Mouse (Mus musculus) gastrocnemius, adult 2 months (tissue): Measurements from ENCODE around the gene Tex37. TPM values are rescaled to one million over a fixed set of nuclear protein-coding genes. Genes with fewer than 3 reads are reported as not detected.

Experiments
- DNase-seq: peaks from one replicate; pipeline ENCODE4 v3.0.0; 2022
- H3K27ac ChIP-seq: fragments of 200-600 bp; 2 replicates; pipeline ENCODE4 v1.8.1; 2022; ENCODE audit warnings: mild to moderate bottlenecking
- H3K4me3 ChIP-seq: fragments of 200-600 bp; 2 replicates; pipeline ENCODE4 v1.8.1; 2022; ENCODE audit warnings: mild to moderate bottlenecking, moderate library complexity
- CTCF ChIP-seq: fragments of 200-600 bp; IDR thresholded peaks from 2 replicates; pipeline ENCODE4 v1.8.1; 2022; ENCODE audit warnings: antibody characterized with exemption, mild to moderate bottlenecking, moderate library complexity
- intact Hi-C: fragments of 180-260 bp; cut with DNase I; formaldehyde crosslinking; loops from one replicate; pipeline ENCODE4 v1.15.1; 2025
- total RNA-seq, 2 experiments: library from RNA; stranded (reverse); gene quantifications; 2 replicates each; pipeline ENCODE4 v1.2.3; 2021

The Tex37 gene
- total RNA-seq, 2 experiments from 2014 or later, result not detected

DNA sequence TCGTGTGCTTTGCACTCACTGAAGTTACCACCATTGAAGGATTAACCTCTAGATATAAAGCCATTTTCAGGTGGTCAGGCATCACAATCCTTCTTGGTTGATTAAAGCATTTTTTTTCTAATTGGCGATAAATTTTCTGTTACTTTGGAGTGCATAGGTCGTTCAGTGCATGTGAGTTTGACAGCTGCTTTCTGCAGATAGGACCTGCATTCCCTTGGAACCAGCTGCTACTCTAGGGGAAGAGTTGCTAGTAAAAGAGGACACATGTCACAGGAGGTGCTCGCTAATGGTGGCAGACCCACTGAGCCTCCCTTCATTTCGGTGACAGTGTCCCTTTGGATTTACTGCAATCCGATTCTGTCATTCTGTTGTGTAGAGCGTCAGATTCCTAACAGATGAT lies 46.2 kb downstream of the Tex37 start:
- intact Hi-C loops, result no loop called here
- no peak overlapping the region for H3K4me3 ChIP-seq
- no peak for DNase-seq
- TF ChIP-seq CTCF, result no peak
- H3K27ac ChIP-seq, result no peak overlapping the region

DNA sequence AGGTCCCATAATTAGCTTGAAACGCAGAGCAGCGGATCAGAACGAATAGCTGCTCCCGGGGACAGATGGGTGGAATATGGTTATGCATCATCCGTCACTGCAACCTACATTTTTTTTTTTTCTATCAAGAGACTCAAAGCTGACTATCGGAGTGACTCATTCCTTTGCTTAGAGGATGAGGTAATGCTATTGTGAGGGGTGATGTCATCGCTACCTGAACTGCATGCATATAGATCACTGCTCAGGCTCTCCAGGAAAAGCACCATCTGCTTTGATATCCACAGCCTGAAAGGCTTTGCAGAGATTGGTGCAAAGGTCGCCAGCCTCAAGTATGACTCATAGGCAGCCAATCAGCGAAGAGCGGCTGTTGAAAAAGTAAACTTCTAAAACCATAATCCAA lies 46.6 kb downstream of the Tex37 start:
- no peak overlapping the region for H3K27ac ChIP-seq
- DNase-seq, result no peak

GRCm38 (mm10) chr6:70871511-70871980 lies 47.2 kb downstream of the Tex37 start:
- Histone ChIP-seq H3K27ac (no peak overlapping the region), H3K4me3 (no peak overlapping the region)
- intact Hi-C loops, result no loop called here
- DNase-seq, result no peak
- TF ChIP-seq CTCF, result no peak

More for the DNA sequence above, 46.6 kb downstream of the Tex37 start:
- intact Hi-C loops, result no loop called here
- TF ChIP-seq CTCF, result no peak
- no peak overlapping the region for H3K4me3 ChIP-seq

DNA sequence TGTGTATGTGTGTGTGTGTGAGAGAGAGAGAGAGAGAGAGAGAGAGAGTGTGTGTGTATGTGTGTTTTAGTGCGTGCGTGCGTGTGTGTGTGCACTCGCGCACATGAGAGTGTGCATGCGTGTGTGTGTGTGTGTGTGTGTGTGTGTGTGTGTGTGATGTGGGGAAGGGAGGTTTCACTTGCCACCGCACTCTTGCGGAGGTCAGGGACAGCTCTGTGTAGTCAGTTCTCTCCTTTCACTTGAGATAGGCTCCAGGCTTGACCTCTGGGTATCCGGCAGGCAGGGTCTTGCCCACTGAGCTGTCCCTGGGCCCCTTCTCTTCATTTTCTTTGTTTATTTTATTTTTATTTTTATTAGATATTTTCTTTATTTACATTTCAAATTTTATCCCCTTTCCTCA lies 51.4 kb downstream of the Tex37 start:
- no peak for DNase-seq
- Histone ChIP-seq H3K4me3 (no peak overlapping the region), H3K27ac (no peak overlapping the region)
- no peak for TF ChIP-seq CTCF
- intact Hi-C loops, result no loop called here

DNA sequence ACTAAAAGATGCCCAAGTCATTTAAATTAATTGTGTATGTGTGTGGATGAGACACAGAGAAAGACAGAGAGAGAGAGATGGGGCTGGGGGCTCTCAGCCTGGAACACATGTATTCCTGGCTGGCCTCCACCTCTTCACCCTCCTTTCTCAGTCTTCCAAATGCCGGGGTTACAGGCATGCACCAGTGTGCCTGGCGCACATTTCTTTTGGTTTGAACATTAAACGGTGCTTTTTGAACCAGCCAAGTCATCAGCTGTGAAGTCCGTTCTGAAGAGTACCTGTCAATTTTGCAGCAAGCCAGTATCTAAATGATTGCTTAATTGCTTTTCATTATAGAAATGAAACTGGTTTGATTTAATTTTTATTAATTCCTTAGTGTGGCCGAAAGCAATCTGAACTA lies 52.0 kb downstream of the Tex37 start:
- intact Hi-C loops, result no loop called here
- no peak for TF ChIP-seq CTCF
- DNase-seq, result no peak
- Histone ChIP-seq H3K4me3 (no peak overlapping the region), H3K27ac (no peak overlapping the region)

- TF ChIP-seq CTCF, result no peak
These were observed 54.4 kb downstream of the Tex37 start for GRCm38 (mm10) chr6:70864285-70864684.

More at GRCm38 (mm10) chr6:70864285-70864684, 54.4 kb downstream of the Tex37 start:
- DNase-seq, result no peak
- Histone ChIP-seq H3K4me3 (no peak overlapping the region), H3K27ac (no peak overlapping the region)
- intact Hi-C loops, result loop anchor here (5.0 kb wide), 1 partner anchor 42 kb away; no protein-coding TSS in a partner anchor

Other genes with a start within 250 kb of the Tex37 start
- gene Rpia, start 126.7 kb downstream of the Tex37 start, total RNA-seq, result 10 to 100 TPM; 17.3 to 18.1 TPM
- 1 to 10 TPM; 4.1 to 4.9 TPM for gene Eif2ak3, start 74.4 kb downstream of the Tex37 start, total RNA-seq
- not detected for gene Foxi3, start 37.6 kb upstream of the Tex37 start, total RNA-seq
- gene Thnsl2, start 225.5 kb upstream of the Tex37 start, total RNA-seq, result 1 to 10 TPM; 5.3 to 8.2 TPM